Mouse (Mus musculus) left cerebral cortex, postnatal 25 days (tissue): ENCODE measurements around the gene Bhlhe41. TPM values are rescaled to one million over a fixed set of nuclear protein-coding genes. Genes with fewer than 3 reads are reported as not detected.

Experiments
- DNase-seq, 2 experiments: peaks; one replicate each; pipeline ENCODE4 v3.0.0; 2022; ENCODE audit warnings: low spot score in 2 of 2, mixed read lengths in 1 of 2
- intact Hi-C: fragments of 180-260 bp; cut with DNase I; formaldehyde crosslinking; loops from one replicate; pipeline ENCODE4 v1.15.1; 2025
- total RNA-seq, 2 experiments: library from RNA; stranded (reverse); gene quantifications; 2 replicates each; pipeline ENCODE4 v1.2.3; 2021

The Bhlhe41 gene
- total RNA-seq, 2 experiments from 2014 or later = 20.6 to 30.6 TPM

- no peak for DNase-seq
- intact Hi-C loops = no loop called here
These were observed 12.7 kb downstream of the Bhlhe41 start for GRCm38 (mm10) chr6:145852708-145853107.

GRCm38 (mm10) chr6:145851956-145852355, 13.4 kb downstream of the Bhlhe41 start:
- intact Hi-C loops = no loop called here
- DNase-seq = no peak

- DNase-seq = no peak
- intact Hi-C loops = no loop called here
These were observed 14.6 kb downstream of the Bhlhe41 start for GRCm38 (mm10) chr6:145850789-145851188.

GRCm38 (mm10) chr6:145847661-145848060, 17.7 kb downstream of the Bhlhe41 start:
- no peak for DNase-seq

GRCm38 (mm10) chr6:145846948-145847347, 18.4 kb downstream of the Bhlhe41 start:
- intact Hi-C loops = no loop called here

More at GRCm38 (mm10) chr6:145847661-145848060, 17.7 kb downstream of the Bhlhe41 start:
- intact Hi-C loops = no loop called here

GRCm38 (mm10) chr6:145846076-145846475, 19.3 kb downstream of the Bhlhe41 start:
- intact Hi-C loops = no loop called here
- no peak for DNase-seq

More at GRCm38 (mm10) chr6:145846948-145847347, 18.4 kb downstream of the Bhlhe41 start:
- no peak for DNase-seq

GRCm38 (mm10) chr6:145845611-145846010, 19.7 kb downstream of the Bhlhe41 start:
- intact Hi-C loops = no loop called here
- no peak for DNase-seq

- no peak for DNase-seq
- intact Hi-C loops = no loop called here
These were observed 30.0 kb downstream of the Bhlhe41 start for GRCm38 (mm10) chr6:145835359-145835758.

GRCm38 (mm10) chr6:145832927-145833326, 32.4 kb downstream of the Bhlhe41 start:
- DNase-seq = peak; percentile 20 to 29

GRCm38 (mm10) chr6:145830617-145831016, 34.7 kb downstream of the Bhlhe41 start:
- intact Hi-C loops = loop anchor here (1.0 to 5.0 kb wide), 3 partner anchors 332 to 582 kb away; no protein-coding TSS in a partner anchor
- no peak for DNase-seq

More at GRCm38 (mm10) chr6:145832927-145833326, 32.4 kb downstream of the Bhlhe41 start:
- intact Hi-C loops = loop anchor here (5.0 kb wide), 2 partner anchors 329 to 579 kb away; no protein-coding TSS in a partner anchor

- peak; percentile 67 to 76 for DNase-seq
- intact Hi-C loops = loop anchor here (1.0 to 5.0 kb wide), 3 partner anchors 332 to 582 kb away; no protein-coding TSS in a partner anchor
These were observed 35.2 kb downstream of the Bhlhe41 start for GRCm38 (mm10) chr6:145830117-145830516.

GRCm38 (mm10) chr6:145829062-145829835, 36.1 kb downstream of the Bhlhe41 start:
- intact Hi-C loops = no loop called here

GRCm38 (mm10) chr6:145826305-145826704, 39.1 kb downstream of the Bhlhe41 start:
- intact Hi-C loops = no loop called here
- no peak for DNase-seq

More at GRCm38 (mm10) chr6:145829062-145829835, 36.1 kb downstream of the Bhlhe41 start:
- DNase-seq = no peak

GRCm38 (mm10) chr6:145823588-145824234, 41.6 kb downstream of the Bhlhe41 start:
- intact Hi-C loops = no loop called here
- DNase-seq = no peak

- DNase-seq = no peak
- intact Hi-C loops = no loop called here
These were observed 42.3 kb downstream of the Bhlhe41 start for GRCm38 (mm10) chr6:145823103-145823502.

- intact Hi-C loops = no loop called here
- no peak for DNase-seq
These were observed 43.1 kb downstream of the Bhlhe41 start for GRCm38 (mm10) chr6:145822218-145822617.

GRCm38 (mm10) chr6:145819151-145819550, 46.2 kb downstream of the Bhlhe41 start:
- intact Hi-C loops = no loop called here
- no peak for DNase-seq

GRCm38 (mm10) chr6:145815200-145815599, 50.2 kb downstream of the Bhlhe41 start:
- DNase-seq = no peak
- intact Hi-C loops = no loop called here

- intact Hi-C loops = no loop called here
- DNase-seq = no peak
These were observed 54.2 kb downstream of the Bhlhe41 start for GRCm38 (mm10) chr6:145811174-145811573.

- intact Hi-C loops = no loop called here
- DNase-seq = no peak
These were observed 55.3 kb downstream of the Bhlhe41 start for GRCm38 (mm10) chr6:145810015-145810414.

GRCm38 (mm10) chr6:145809566-145809965, 55.8 kb downstream of the Bhlhe41 start:
- intact Hi-C loops = no loop called here
- DNase-seq = no peak
